ENCODE assay signal across 8 mouse cellular contexts in the genomic region with DNA sequence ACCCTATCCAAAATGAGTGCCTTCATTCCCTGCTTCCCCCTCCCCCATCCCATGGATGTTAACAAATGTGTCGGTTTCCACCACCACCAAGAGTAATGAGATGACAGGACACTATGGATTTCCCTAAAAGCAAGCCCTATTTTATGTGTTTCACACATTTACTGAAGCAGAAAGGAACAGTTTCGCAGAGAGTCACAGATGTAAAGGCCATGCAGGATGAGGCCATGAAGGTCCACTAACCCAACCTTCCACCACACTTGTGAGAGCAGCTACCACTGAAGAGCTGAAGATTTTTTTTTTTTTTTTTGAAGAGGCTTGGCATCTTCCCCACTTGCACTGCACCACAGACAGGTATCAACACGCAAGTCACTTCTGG. TPM values are rescaled to one million over a fixed set of nuclear protein-coding genes. Genes with fewer than 3 reads are reported as not detected.
A peak's percentile ranks its signal among the peaks of the same experiment; 100 is the strongest.
DNase-seq lines count a peak whose midpoint lies in the region; ATAC-seq and TF ChIP-seq lines count a peak whose summit lies in the region.

No protein-coding gene starts in this region.

- ATAC-seq in heart, embryonic 12.5 days (ENCODE audit: insufficient number of reproducible peaks, low FRiP score): no peak
- ATAC-seq in forebrain, embryonic 11.5 days (replicated peaks; ENCODE audit: low FRiP score): no peak; the same call in 1 of the 2 replicates
- no peak for ATAC-seq in liver, embryonic 13.5 days (ENCODE audit: low read depth)

- no peaks in the 10 kb centered on the region for H3K27me3 ChIP-seq in heart, embryonic 12.5 days (replicated peaks)
- H3K27me3 ChIP-seq in thymus, adult 2 months (ENCODE audit: control insufficient read depth, insufficient read depth, low read length): no peaks in the 10 kb centered on the region
- no peaks in the 10 kb centered on the region for H3K27me3 ChIP-seq in forebrain, embryonic 11.5 days (ENCODE audit: control insufficient read depth, insufficient read depth, low read length)
- H3K27me3 ChIP-seq in liver, embryonic 13.5 days: no peaks in the 10 kb centered on the region

- intact Hi-C loops in heart, postnatal 25 days (cut with DNase I): no loop called here

- TF ChIP-seq CTCF in thymus, adult 2 months (IDR thresholded peaks at IDR 0.05; ENCODE audit: borderline replicate concordance, control insufficient read depth, extremely low read depth, insufficient read depth, low read length, poor library complexity): no peak

- H3K4me1 ChIP-seq in heart, embryonic 12.5 days (replicated peaks): peaks cover 11% of the 10 kb centered on the region
- peaks cover 8% of the 10 kb centered on the region; the same call in 1 of the 2 replicates for H3K4me1 ChIP-seq in thymus, adult 2 months (replicated peaks; ENCODE audit: control insufficient read depth, insufficient read depth, low read length)
- peaks cover 5% of the 10 kb centered on the region for H3K4me1 ChIP-seq in forebrain, embryonic 11.5 days (replicated peaks; ENCODE audit: control insufficient read depth, insufficient read depth, low read length)
- peaks cover 26% of the 10 kb centered on the region for H3K4me1 ChIP-seq in liver, embryonic 13.5 days (replicated peaks)

- no peaks in the 10 kb centered on the region for H3K9me3 ChIP-seq in heart, embryonic 12.5 days (replicated peaks)
- no peaks in the 10 kb centered on the region for H3K9me3 ChIP-seq in forebrain, embryonic 11.5 days (ENCODE audit: control insufficient read depth, low read length)
- no peaks in the 10 kb centered on the region for H3K9me3 ChIP-seq in liver, embryonic 13.5 days (replicated peaks)

- H3K4me2 ChIP-seq in heart, embryonic 12.5 days: peak overlapping the region; percentile 69
- peak overlapping the region; percentile 53 for H3K4me2 ChIP-seq in forebrain, embryonic 11.5 days (ENCODE audit: low read depth, low read length, severe bottlenecking)
- peak overlapping the region; percentile 82 for H3K4me2 ChIP-seq in liver, embryonic 13.5 days

- peak overlapping the region; percentile 78 for H3K4me3 ChIP-seq in heart, embryonic 12.5 days
- peak overlapping the region; percentile 61 for H3K4me3 ChIP-seq in thymus, adult 2 months (ENCODE audit: control insufficient read depth, insufficient read depth, low read length)
- H3K4me3 ChIP-seq in forebrain, embryonic 11.5 days (ENCODE audit: low read depth, low read length): peak overlapping the region; percentile 60
- H3K4me3 ChIP-seq in liver, embryonic 13.5 days (replicated peaks): peak overlapping the region; percentile 88

- DNase-seq in heart, postnatal 25 days (ENCODE audit: low spot score): no peak
- DNase-seq in thymus, adult 2 months: no peak
- no peak for DNase-seq in thymus, adult 18-20 months
- DNase-seq in forebrain, embryonic 11.5 days (ENCODE audit: low spot score): no peak
- DNase-seq in liver, embryonic 13.5 days: no peak
- peak; percentile 13 for DNase-seq in telencephalon, adult 2 months (ENCODE audit: low read depth, low spot score)
- no peak for DNase-seq in testis, postnatal 10 days (ENCODE audit: low spot score)

- H3K27ac ChIP-seq in heart, embryonic 12.5 days (ENCODE audit: poor library complexity, severe bottlenecking): peak overlapping the region; percentile 96
- peak overlapping the region; percentile 48; the same call in 1 of the 2 replicates for H3K27ac ChIP-seq in thymus, adult 2 months (ENCODE audit: control insufficient read depth, insufficient read depth, low read length)
- peak overlapping the region; percentile 97 for H3K27ac ChIP-seq in forebrain, embryonic 11.5 days (ENCODE audit: low read depth, low read length)
- H3K27ac ChIP-seq in liver, embryonic 13.5 days: peak overlapping the region; percentile 89

- 25% methylated on average over 3 of the region's 3 CpGs for WGBS in heart, embryonic 12.5 days
- 37% methylated on average over 3 of the region's 3 CpGs for WGBS in thymus, adult 2 months
- 26% methylated on average over 3 of the region's 3 CpGs for WGBS in forebrain, embryonic 11.5 days
- WGBS in liver, embryonic 13.5 days (ENCODE audit: insufficient replicate concordance): 30% methylated on average over 3 of the region's 3 CpGs

- peak overlapping the region; percentile 84 for H3K9ac ChIP-seq in heart, embryonic 12.5 days
- peak overlapping the region; percentile 82 for H3K9ac ChIP-seq in forebrain, embryonic 11.5 days (ENCODE audit: low read length)
- peak overlapping the region; percentile 89 for H3K9ac ChIP-seq in liver, embryonic 13.5 days

- H3K36me3 ChIP-seq in heart, embryonic 12.5 days: no peaks in the 10 kb centered on the region
- H3K36me3 ChIP-seq in thymus, adult 2 months (ENCODE audit: control insufficient read depth, insufficient read depth, low read length): no peaks in the 10 kb centered on the region
- H3K36me3 ChIP-seq in forebrain, embryonic 11.5 days (ENCODE audit: control insufficient read depth, insufficient read depth, low read length): no peaks in the 10 kb centered on the region; the same call in 1 of the 2 replicates
- H3K36me3 ChIP-seq in liver, embryonic 13.5 days: no peaks in the 10 kb centered on the region

- no peak for TF ChIP-seq POLR2A in thymus, adult 2 months (IDR thresholded peaks at IDR 0.05; ENCODE audit: control insufficient read depth, extremely low read depth, insufficient read depth, low read length, poor library complexity)

RNA-seq across cellular contexts. Expression of a gene that starts 0.8 kb away (rescaled TPM):
- 29.7 and 30.8 TPM in 2 replicates for polyA plus RNA-seq in heart, embryonic 12.5 days (2016; fragmentation: Nextera tagmentation; extraction: Ambion mirVana)
- total RNA-seq in heart, postnatal 25 days (2021): 10 to 100 TPM; 37.7 to 42.7 TPM
- 10.7 and 13.3 TPM in 2 replicates for polyA plus RNA-seq in thymus, adult 2 months (2012; rRNA removed)
- 41.5 and 44.5 TPM in 2 replicates for polyA plus RNA-seq in forebrain, embryonic 11.5 days (2014; fragmentation: Nextera tagmentation; extraction: Ambion mirVana)
- 6.6 and 9.1 TPM in 2 replicates for polyA plus RNA-seq in liver, embryonic 13.5 days (2015; fragmentation: Nextera tagmentation; extraction: Ambion mirVana)

RNA-seq across cellular contexts. Expression of a gene that starts 19.6 kb away (rescaled TPM):
- polyA plus RNA-seq in heart, embryonic 12.5 days (2016; fragmentation: Nextera tagmentation; extraction: Ambion mirVana): 0.28 and 0.42 TPM in 2 replicates
- not detected for total RNA-seq in heart, postnatal 25 days (2021)
- not detected in 2 replicates for polyA plus RNA-seq in thymus, adult 2 months (2012; rRNA removed)
- not detected in 2 replicates for polyA plus RNA-seq in forebrain, embryonic 11.5 days (2014; fragmentation: Nextera tagmentation; extraction: Ambion mirVana)
- not detected in 2 replicates for polyA plus RNA-seq in liver, embryonic 13.5 days (2015; fragmentation: Nextera tagmentation; extraction: Ambion mirVana)
